Mouse (Mus musculus): ENCODE measurements at regions not wholly inside any gene's neighbourhood (a gene's known extent, or its start where the extent isn't known, plus 50 kb on each side); places are given as distances from the start of the nearest gene placed in this dataset.
A peak's percentile ranks its signal among the peaks of the same experiment; 100 is the strongest.

GRCm38 (mm10) chr12:64550915-64551570, 76.6 kb upstream of the Fscb start:
- DNase-seq (ENCODE audit: low spot score in 2 of 2) = no peak
- intact Hi-C loops (cut with DNase I) = no loop called here

GRCm38 (mm10) chr12:64541111-64541510, 66.6 kb upstream of the Fscb start:
- peak in 1 of 2 experiments; percentile 45 for DNase-seq (ENCODE audit: low spot score in 2 of 2)
- intact Hi-C loops (cut with DNase I) = no loop called here

Data from left cerebral cortex, postnatal 25 days (tissue).